Mouse (Mus musculus) C2C12 (cell line): Measurements from ENCODE around the gene Aqp5. TPM values are rescaled to one million over a fixed set of nuclear protein-coding genes. Genes with fewer than 3 reads are reported as not detected.

ENCODE experiments used
- H3K27me3 ChIP-seq: one replicate; pipeline ENCODE4 v1.6.1; 2011; ENCODE audit not compliant: control insufficient read depth, insufficient read depth, insufficient read length
- H3K36me3 ChIP-seq: one replicate; pipeline ENCODE4 v1.6.1; 2011; ENCODE audit not compliant: control insufficient read depth, insufficient read depth
- H3K4me3 ChIP-seq: one replicate; pipeline ENCODE4 v1.5.1; 2011; ENCODE audit warnings: mild to moderate bottlenecking, control low read depth; ENCODE audit not compliant: poor library complexity, insufficient read depth, severe bottlenecking
- H3K79me2 ChIP-seq: one replicate; pipeline ENCODE4 v1.6.1; 2011; ENCODE audit not compliant: control insufficient read depth, insufficient read depth
- H3K79me3 ChIP-seq: one replicate; pipeline ENCODE4 v1.6.1; 2011; ENCODE audit warnings: low read depth, control low read depth
- H3ac ChIP-seq: one replicate; pipeline ENCODE3; 2011; ENCODE audit warnings: low read depth; ENCODE audit not compliant: control insufficient read depth, insufficient read length
- CEBPB ChIP-seq: IDR thresholded peaks from one replicate; pipeline ENCODE4 v1.6.1; 2011; ENCODE audit warnings: low read depth, mild to moderate bottlenecking, control low read depth, moderate library complexity
- CTCF ChIP-seq: IDR thresholded peaks from one replicate; pipeline ENCODE4 v1.5.1; 2011; ENCODE audit not compliant: control insufficient read depth, insufficient read depth, insufficient read length
- FOSL1 ChIP-seq: IDR thresholded peaks from one replicate; pipeline ENCODE4 v1.8.0; 2011; ENCODE audit warnings: mild to moderate bottlenecking, low read length; ENCODE audit not compliant: poor library complexity, insufficient read depth, severe bottlenecking
- MAX ChIP-seq: IDR thresholded peaks from one replicate; pipeline ENCODE4 v1.6.1; 2011; ENCODE audit warnings: mild to moderate bottlenecking, control low read depth
- MYOD1 ChIP-seq: IDR thresholded peaks from one replicate; pipeline ENCODE4 v1.6.1; 2011; ENCODE audit warnings: low read depth; ENCODE audit not compliant: control insufficient read depth, insufficient read length
- MYOG ChIP-seq: IDR thresholded peaks from one replicate; pipeline ENCODE4 v1.6.1; 2011; ENCODE audit not compliant: control insufficient read depth, insufficient read length; ENCODE audit errors: extremely low read depth
- USF1 ChIP-seq: IDR thresholded peaks from one replicate; pipeline ENCODE4 v1.6.1; 2011; ENCODE audit warnings: low read depth, mild to moderate bottlenecking, control low read depth, moderate library complexity
- polyA plus RNA-seq: library from polyadenylated mRNA; unstranded; fragments of >200 nt; fragmentation: generic; extraction: Trizol; gene quantifications from one replicate; pipeline ENCODE4 v1.2.1, GENCODE M21; 2012; ENCODE audit warnings: missing spikeins

Aqp5 gene
- polyA plus RNA-seq, 1 experiment: 395 TPM

GRCm38 (mm10) chr15:99597596-99597995 lies 7.0 kb downstream of the Aqp5 start:
- peaks cover 15% of the 10 kb centered on the region for H3K27me3 ChIP-seq
- no peak overlapping the region for H3ac ChIP-seq
- H3K79me2 ChIP-seq: peaks cover 31% of the 10 kb centered on the region
- H3K36me3 ChIP-seq: peaks cover 33% of the 10 kb centered on the region
- H3K4me3 ChIP-seq: no peak overlapping the region
- no peak for TF ChIP-seq MYOD1
- no peak for TF ChIP-seq MYOG
- TF ChIP-seq CEBPB: no peak
- TF ChIP-seq CTCF: no peak
- TF ChIP-seq FOSL1: no peak
- TF ChIP-seq USF1: no peak
- no peak for TF ChIP-seq MAX
- peaks cover 19% of the 10 kb centered on the region for H3K79me3 ChIP-seq

DNA sequence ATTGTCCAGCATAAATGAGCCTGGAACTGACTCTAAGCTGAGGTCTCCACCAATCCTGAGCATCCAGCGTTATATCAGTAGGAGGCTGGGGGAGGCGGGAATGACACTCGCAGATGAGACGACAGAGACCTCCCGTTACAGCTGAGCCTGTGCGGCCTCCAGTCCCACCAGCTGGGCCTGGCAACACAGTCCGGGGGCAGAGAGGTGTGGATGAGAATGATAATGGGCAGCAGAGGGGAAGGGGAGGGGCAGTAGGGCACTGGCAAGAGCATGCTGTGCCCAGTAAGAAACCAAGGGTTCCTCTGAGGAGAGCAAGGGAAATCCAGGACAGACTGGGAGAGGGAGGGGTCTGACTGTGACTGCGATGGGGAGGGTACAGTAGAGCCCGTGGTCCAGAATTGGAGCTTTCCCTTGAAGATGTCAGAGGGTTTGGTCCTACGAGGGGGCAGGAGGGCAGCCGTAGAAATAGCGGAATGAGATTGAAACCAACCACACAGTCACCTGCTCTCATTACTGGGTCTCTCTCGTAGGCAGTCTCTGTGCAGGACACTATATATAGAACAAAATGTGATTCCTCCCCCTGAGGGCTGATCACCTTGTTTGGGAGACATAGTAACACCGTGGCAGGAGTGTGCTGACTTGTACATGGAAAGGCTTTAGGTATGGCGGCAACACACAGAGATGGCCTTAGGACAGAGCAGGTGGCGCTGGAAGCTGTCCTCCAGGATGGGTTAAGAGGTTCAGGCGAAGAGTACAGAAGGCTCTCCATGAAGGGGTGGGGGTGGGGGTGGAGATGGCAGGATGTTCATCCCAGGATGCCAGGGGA lies 8.9 kb downstream of the Aqp5 start:
- H3K27me3 ChIP-seq: peaks cover 17% of the 10 kb centered on the region
- no peak overlapping the region for H3ac ChIP-seq

GRCm38 (mm10) chr15:99600986-99601822 lies 10.6 kb downstream of the Aqp5 start, which contains the start of gene Aqp6:
TSS of gene Aqp6 (plus strand) at chr15:99601400.
- Histone ChIP-seq H3ac (no peak within 1 kb of the TSS), H3K27me3 (peaks cover 17% of the 10 kb centered on the region), H3K36me3 (no peaks in the 10 kb centered on the region), H3K79me2 (no peaks in the 10 kb centered on the region), H3K79me3 (no peaks in the 10 kb centered on the region), H3K4me3 (no peak within 1 kb of the TSS)
- no peak for TF ChIP-seq MAX
- no peak for TF ChIP-seq USF1
- TF ChIP-seq FOSL1: no peak
- no peak for TF ChIP-seq CEBPB
- TF ChIP-seq MYOG: no peak
- TF ChIP-seq MYOD1: no peak
- TF ChIP-seq CTCF: no peak

More for the DNA sequence above, 8.9 kb downstream of the Aqp5 start:
- Histone ChIP-seq H3K79me3 (peaks cover under 1% of the 10 kb centered on the region), H3K4me3 (no peak overlapping the region), H3K36me3 (peaks cover 14% of the 10 kb centered on the region), H3K79me2 (peaks cover 13% of the 10 kb centered on the region)
- TF ChIP-seq CEBPB: no peak
- TF ChIP-seq FOSL1: no peak
- no peak for TF ChIP-seq USF1
- TF ChIP-seq CTCF: no peak
- no peak for TF ChIP-seq MAX
- TF ChIP-seq MYOD1: no peak
- TF ChIP-seq MYOG: no peak

GRCm38 (mm10) chr15:99601823-99602120 lies 11.2 kb downstream of the Aqp5 start:
- no peak for TF ChIP-seq USF1
- TF ChIP-seq MYOG: no peak
- TF ChIP-seq CEBPB: no peak
- no peak for TF ChIP-seq MYOD1
- no peak for TF ChIP-seq FOSL1
- no peak for TF ChIP-seq MAX
- no peak for TF ChIP-seq CTCF
- Histone ChIP-seq H3K79me2 (no peaks in the 10 kb centered on the region), H3ac (no peak overlapping the region), H3K27me3 (peaks cover 17% of the 10 kb centered on the region), H3K79me3 (no peaks in the 10 kb centered on the region), H3K4me3 (no peak overlapping the region), H3K36me3 (no peaks in the 10 kb centered on the region)

DNA sequence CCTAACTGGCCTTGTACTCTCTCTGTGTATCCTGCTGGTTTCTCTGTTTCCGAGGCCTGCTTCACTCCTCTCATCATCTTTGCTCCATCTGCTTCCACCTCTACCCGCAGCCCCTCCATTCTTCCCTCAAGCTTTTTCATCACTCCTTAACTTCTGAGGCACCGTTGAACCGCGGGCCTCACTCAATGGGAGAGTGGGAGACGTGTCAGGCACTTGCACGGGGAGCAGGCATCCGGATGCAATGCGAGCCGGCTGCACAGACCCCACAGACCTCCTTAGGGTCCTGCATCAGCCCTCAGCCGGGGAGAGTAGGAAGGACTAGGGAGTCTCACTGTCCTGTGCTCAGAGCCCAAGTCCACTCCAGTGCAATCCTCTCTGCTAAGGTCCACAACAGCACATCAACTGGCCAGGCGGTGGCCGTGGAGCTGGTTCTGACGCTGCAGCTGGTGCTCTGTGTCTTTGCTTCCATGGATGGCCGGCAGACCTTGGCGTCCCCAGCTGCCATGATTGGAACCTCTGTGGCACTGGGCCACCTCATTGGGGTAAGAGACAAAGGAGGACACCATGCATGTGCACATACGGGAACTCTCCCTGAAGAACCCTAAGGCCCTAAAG lies 11.7 kb downstream of the Aqp5 start:
- Histone ChIP-seq H3ac (no peak overlapping the region), H3K79me3 (no peaks in the 10 kb centered on the region), H3K4me3 (no peak overlapping the region), H3K79me2 (no peaks in the 10 kb centered on the region), H3K36me3 (no peaks in the 10 kb centered on the region), H3K27me3 (peaks cover 17% of the 10 kb centered on the region)
- TF ChIP-seq MYOG (no peak), USF1 (no peak), MAX (no peak), MYOD1 (no peak), CEBPB (no peak), FOSL1 (no peak), CTCF (no peak)
